ENCODE assay signal across 12 mouse cellular contexts in the genomic region with DNA sequence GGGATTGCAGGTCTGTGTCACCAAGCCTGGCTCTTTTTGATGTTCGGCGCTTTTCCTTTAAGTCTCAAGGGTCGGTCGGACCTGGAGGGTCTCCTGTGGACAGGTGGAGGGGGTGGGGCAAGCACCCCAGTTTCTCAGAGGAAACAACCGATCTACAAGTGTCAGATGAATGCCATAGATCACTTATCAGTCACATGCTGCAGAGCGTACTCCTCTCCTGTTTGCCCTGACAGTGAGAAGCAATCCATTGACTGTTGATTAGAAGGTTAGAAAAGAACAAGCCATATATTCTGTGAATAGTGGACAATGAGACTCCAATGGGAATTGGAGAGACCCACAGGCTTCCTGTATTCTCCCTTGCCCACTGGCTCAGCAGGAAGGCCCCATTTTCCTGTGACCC. TPM values are rescaled to one million over a fixed set of nuclear protein-coding genes. Genes with fewer than 3 reads are reported as not detected.
"Had no signal": no experiment of that assay in that cellular context is flagged by ENCODE, and none has a peak within 500 bp of the region (broad histone marks: within the 10 kb centered on the region; RNA-seq: fewer than 3 reads in every experiment).

No protein-coding gene starts in this region.

- ATAC-seq: midbrain, embryonic 16.5 days had no signal

- DNase-seq: lung, adult 18-20 months; lung, embryonic 14.5 days; lung, postnatal 10 days; lung, postnatal 4 days; midbrain, embryonic 14.5 days; right cerebral cortex, postnatal 14 days; thymus, adult 18-20 months; thymus, postnatal 14 days; thymus, postnatal 36 days had no signal

RNA-seq across cellular contexts. Expression of a gene that starts 11.4 kb away (rescaled TPM):
- polyA plus RNA-seq: liver, embryonic 16.5 days; myocyte had no signal
